Mouse (Mus musculus) liver, adult 2 months (tissue): ENCODE measurements around the gene Prss40.
"Not testable (repeated sequence)": the region's sequence is repeated elsewhere in the genome, so short reads cannot be mapped to it uniquely, and the experiment has no call there.

Experiments used
- CTCF ChIP-seq: fragments of 200-500 bp; IDR thresholded peaks from 2 replicates; pipeline ENCODE4 v1.5.1; 2011; ENCODE audit warnings: low read depth, low read length, control low read depth
- POLR2A ChIP-seq: fragments of 200-500 bp; IDR thresholded peaks from 2 replicates; pipeline ENCODE4 v1.6.1; 2011; ENCODE audit warnings: low read length, control low read depth; ENCODE audit not compliant: insufficient read depth; ENCODE audit errors: extremely low read depth

DNA sequence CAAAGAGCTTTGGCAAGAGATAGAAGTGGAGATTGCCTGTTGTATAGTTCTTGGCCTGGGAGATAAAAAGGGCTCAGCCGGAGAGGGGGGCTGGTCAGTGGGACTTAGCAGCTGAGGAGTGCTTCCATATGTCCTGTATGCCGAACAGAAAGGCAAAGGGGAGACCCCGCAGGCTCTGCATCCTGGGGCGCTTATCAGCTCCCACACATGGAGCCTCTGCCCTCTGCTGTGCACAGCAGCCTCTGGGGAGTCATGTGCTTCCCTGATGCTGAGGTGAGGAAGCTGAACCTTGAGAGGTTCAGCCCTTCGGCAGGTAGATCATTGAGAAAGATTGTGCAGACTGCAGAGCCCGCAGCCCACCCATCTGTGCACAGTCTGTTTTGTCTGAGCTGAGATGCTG is 43.4 kb downstream of the Prss40 start:
- not testable (repeated sequence) for TF ChIP-seq CTCF, POLR2A
